Comparison of ENCODE assay signal across 14 mouse cellular contexts in genomic region chr2:27939433-27939832, GRCm38 (mm10). TPM values are rescaled to one million over a fixed set of nuclear protein-coding genes. Genes with fewer than 3 reads are reported as not detected.
DNase-seq lines count a peak whose midpoint lies in the region; ATAC-seq and TF ChIP-seq lines count a peak whose summit lies in the region.
"Had no signal": no experiment of that assay in that cellular context is flagged by ENCODE, and none has a peak within 500 bp of the region (broad histone marks: within the 10 kb centered on the region; RNA-seq: fewer than 3 reads in every experiment).

No protein-coding gene starts in this region.

- no peak overlapping the region for H3ac ChIP-seq in myocyte (ENCODE audit: control insufficient read depth, insufficient read length)

- TF ChIP-seq POLR2A in myocyte (IDR thresholded peaks at IDR 0.05; ENCODE audit: insufficient read length, low read depth), result peak; percentile 36

- peaks cover 70% of the 10 kb centered on the region for H3K36me3 ChIP-seq in limb, embryonic 13.5 days
- peaks cover 11% of the 10 kb centered on the region; the same call in 1 of the 2 replicates for H3K36me3 ChIP-seq in limb, embryonic 10.5 days
- H3K36me3 ChIP-seq in myocyte (ENCODE audit: control insufficient read depth, insufficient read depth), result peaks cover 33% of the 10 kb centered on the region
- no peaks in the 10 kb centered on the region for H3K36me3 ChIP-seq in midbrain, embryonic 10.5 days
- H3K36me3 ChIP-seq in midbrain, postnatal 0 days (ENCODE audit: insufficient read depth, low read length), result no peaks in the 10 kb centered on the region
- H3K36me3 ChIP-seq: liver, embryonic 12.5 days; midbrain, embryonic 15.5 days had no signal

- no peak overlapping the region for H3K4me2 ChIP-seq in limb, embryonic 13.5 days (replicated peaks)
- no peak overlapping the region for H3K4me2 ChIP-seq in myocyte (ENCODE audit: low read depth)
- no peak overlapping the region for H3K4me2 ChIP-seq in midbrain, postnatal 0 days (ENCODE audit: low read depth, low read length, poor library complexity, severe bottlenecking)
- H3K4me2 ChIP-seq: liver, embryonic 12.5 days; midbrain, embryonic 15.5 days had no signal

- WGBS in limb, embryonic 13.5 days, result 81% methylated on average over 4 of the region's 4 CpGs
- WGBS in limb, embryonic 10.5 days, result 93% methylated on average over 4 of the region's 4 CpGs
- 96% methylated on average over 4 of the region's 4 CpGs for WGBS in midbrain, embryonic 10.5 days
- WGBS in midbrain, postnatal 0 days, result 91% methylated on average over 4 of the region's 4 CpGs

- H3K27ac ChIP-seq in limb, embryonic 13.5 days, result peak overlapping the region; percentile 52; the same call in 1 of the 2 replicates
- H3K27ac ChIP-seq in limb, embryonic 10.5 days, result no peak overlapping the region
- no peak overlapping the region for H3K27ac ChIP-seq in midbrain, embryonic 10.5 days (replicated peaks)
- H3K27ac ChIP-seq in midbrain, postnatal 0 days (ENCODE audit: low read depth, low read length), result no peak overlapping the region
- H3K27ac ChIP-seq: hindbrain, postnatal 0 days; liver, embryonic 12.5 days; midbrain, embryonic 15.5 days had no signal

- no peak overlapping the region for H3K9ac ChIP-seq in limb, embryonic 13.5 days
- no peak overlapping the region for H3K9ac ChIP-seq in midbrain, postnatal 0 days (replicated peaks; ENCODE audit: low read length, poor library complexity, severe bottlenecking)
- H3K9ac ChIP-seq: liver, embryonic 12.5 days; midbrain, embryonic 15.5 days had no signal

- H3K27me3 ChIP-seq in limb, embryonic 13.5 days, result no peaks in the 10 kb centered on the region
- no peaks in the 10 kb centered on the region for H3K27me3 ChIP-seq in limb, embryonic 10.5 days (ENCODE audit: low read depth, poor library complexity, severe bottlenecking)
- no peaks in the 10 kb centered on the region for H3K27me3 ChIP-seq in myocyte (ENCODE audit: control insufficient read depth, insufficient read depth, insufficient read length)
- H3K27me3 ChIP-seq in midbrain, embryonic 10.5 days (ENCODE audit: low read depth, poor library complexity, severe bottlenecking), result no peaks in the 10 kb centered on the region
- H3K27me3 ChIP-seq in midbrain, postnatal 0 days (ENCODE audit: insufficient read depth, low read length), result no peaks in the 10 kb centered on the region
- H3K27me3 ChIP-seq: midbrain, embryonic 15.5 days had no signal

- TF ChIP-seq CTCF in midbrain, postnatal 0 days (IDR thresholded peaks at IDR 0.05), result no peak

- no peak overlapping the region for H3K4me3 ChIP-seq in limb, embryonic 13.5 days
- no peak overlapping the region for H3K4me3 ChIP-seq in limb, embryonic 10.5 days
- H3K4me3 ChIP-seq in myocyte, result no peak overlapping the region
- no peak overlapping the region for H3K4me3 ChIP-seq in midbrain, embryonic 10.5 days
- H3K4me3 ChIP-seq in midbrain, postnatal 0 days (ENCODE audit: low read depth, low read length), result no peak overlapping the region
- H3K4me3 ChIP-seq: liver, embryonic 12.5 days; midbrain, embryonic 15.5 days had no signal

- DNase-seq in limb, embryonic 10.5 days (ENCODE audit: low spot score), result no peak
- no peak for DNase-seq in midbrain, embryonic 10.5 days (ENCODE audit: low spot score)
- no peak for DNase-seq in midbrain, postnatal 0 days (ENCODE audit: low spot score)
- no peak for DNase-seq in thymus, postnatal 10 days (ENCODE audit: low spot score in 2 of 2)
- DNase-seq: adrenal gland, postnatal 10 days; layer of hippocampus, adult 9-11 months; thymus, postnatal 4 days had no signal

- peaks cover 77% of the 10 kb centered on the region for H3K79me2 ChIP-seq in myocyte (ENCODE audit: control insufficient read depth, insufficient read depth)

- peaks cover 40% of the 10 kb centered on the region for H3K4me1 ChIP-seq in limb, embryonic 13.5 days
- H3K4me1 ChIP-seq in limb, embryonic 10.5 days, result peaks cover 9% of the 10 kb centered on the region
- no peaks in the 10 kb centered on the region for H3K4me1 ChIP-seq in midbrain, embryonic 10.5 days
- H3K4me1 ChIP-seq in midbrain, postnatal 0 days (ENCODE audit: insufficient read depth, low read length), result peaks cover 3% of the 10 kb centered on the region; the same call in 1 of the 2 replicates

- H3K9me3 ChIP-seq in limb, embryonic 13.5 days, result no peaks in the 10 kb centered on the region
- no peaks in the 10 kb centered on the region for H3K9me3 ChIP-seq in limb, embryonic 10.5 days (replicated peaks)
- no peaks in the 10 kb centered on the region for H3K9me3 ChIP-seq in midbrain, embryonic 10.5 days (replicated peaks)
- H3K9me3 ChIP-seq in midbrain, postnatal 0 days (ENCODE audit: low read length), result no peaks in the 10 kb centered on the region
- H3K9me3 ChIP-seq: liver, embryonic 12.5 days; midbrain, embryonic 15.5 days had no signal

- peak; percentile 65 for ATAC-seq in limb, embryonic 13.5 days (ENCODE audit: low FRiP score, low read depth)
- ATAC-seq in granulocyte monocyte progenitor cell, adult 5-6 weeks (replicated peaks; ENCODE audit: poor library complexity, severe bottlenecking), result peak; percentile 48; the same call in 1 of the 2 replicates
- peak; percentile 17 to 57; a peak in 2 of 4 replicates for ATAC-seq in hematopoietic stem cell, adult 5-6 weeks (replicated peaks in 1 of 2; ENCODE audit: insufficient read depth in 1 of 2, low FRiP score in 2 of 2, low TSS enrichment in 1 of 2, low read depth in 1 of 2, poor library complexity in 2 of 2, severe bottlenecking in 2 of 2)
- ATAC-seq in midbrain, postnatal 0 days (ENCODE audit: low FRiP score), result no peak
- ATAC-seq: hindbrain, postnatal 0 days; liver, embryonic 12.5 days; midbrain, embryonic 15.5 days had no signal

TF ChIP-seq in myocyte, 11 proteins besides CTCF, POLR2A, EP300 and RAD21:
- no peak for TF ChIP-seq REST (IDR thresholded peaks at IDR 0.05; ENCODE audit: insufficient read depth, insufficient read length)
- TF ChIP-seq MAX (IDR thresholded peaks at IDR 0.05; ENCODE audit: low read depth), result no peak
- no peak for TF ChIP-seq TCF3 (IDR thresholded peaks at IDR 0.05; ENCODE audit: insufficient read length, low read depth)
- TF ChIP-seq POLR2AphosphoS2 (IDR thresholded peaks at IDR 0.05; ENCODE audit: insufficient read length, low read depth), result no peak
- TF ChIP-seq E2F4 (IDR thresholded peaks at IDR 0.05; ENCODE audit: insufficient read depth), result no peak
- no peak for TF ChIP-seq USF1 (IDR thresholded peaks at IDR 0.05; ENCODE audit: low read depth)
- no peak for TF ChIP-seq SRF (IDR thresholded peaks at IDR 0.05; ENCODE audit: control insufficient read depth, insufficient read length, low read depth)
- TF ChIP-seq CEBPB (IDR thresholded peaks at IDR 0.05; ENCODE audit: insufficient read depth, poor library complexity, severe bottlenecking), result no peak
- TF ChIP-seq TCF12 (IDR thresholded peaks at IDR 0.05; ENCODE audit: insufficient read depth, poor library complexity, severe bottlenecking), result no peak

RNA-seq across cellular contexts. Expression of gene Col5a1, which starts 53.2 kb away (rescaled TPM):
- 128 and 133 TPM in 2 replicates for polyA plus RNA-seq in limb, embryonic 13.5 days (2015; fragmentation: Nextera tagmentation; extraction: Ambion mirVana)
- 13.5 and 21.4 TPM in 2 replicates for polyA plus RNA-seq in limb, embryonic 10.5 days (2016; fragmentation: Nextera tagmentation; extraction: Ambion mirVana)
- not detected in 2 replicates for total RNA-seq in granulocyte monocyte progenitor cell, adult 5-6 weeks (2014; fragmentation: Nextera tagmentation)
- total RNA-seq in granulocyte monocyte progenitor cell, adult 5-6 weeks (2017), result not detected in 2 replicates
- total RNA-seq in hematopoietic stem cell, adult 5-6 weeks (2017), result 0.31 and 1.1 TPM in 2 replicates
- polyA plus RNA-seq in myocyte (2012; fragmentation: generic; extraction: Trizol), result 172 TPM
- 16.2 and 19.8 TPM in 2 replicates for polyA plus RNA-seq in midbrain, embryonic 10.5 days (2016; fragmentation: Nextera tagmentation; extraction: Ambion mirVana)
- 16.9 and 23.4 TPM in 2 replicates for total RNA-seq in midbrain, postnatal 0 days (2014; rRNA removed)
- 5.4 and 5.6 TPM in 2 replicates for polyA plus RNA-seq in midbrain, postnatal 0 days (2015; fragmentation: Nextera tagmentation; extraction: Ambion mirVana)
